Mouse (Mus musculus) common myeloid progenitor, adult 5-6 weeks (primary cell): Measurements from ENCODE around the gene Flnb. TPM values are rescaled to one million over a fixed set of nuclear protein-coding genes. Genes with fewer than 3 reads are reported as not detected.

ENCODE experiments used
- ATAC-seq: replicated peaks from 2 replicates; pipeline ENCODE4 v1.8.0; 2016; ENCODE audit warnings: low read depth, mild to moderate bottlenecking, moderate TSS enrichment, inconsistent platforms; ENCODE audit not compliant: poor library complexity, severe bottlenecking
- total RNA-seq: library from RNA; stranded (forward); fragments of 200-1000, 187-1606 nt; gene quantifications from 2 replicates; pipeline ENCODE4 v1.2.3, GENCODE M21; 2017

Flnb gene
- total RNA-seq, 1 experiment from 2014 or later = 16.9 TPM

- peak; percentile 81 for ATAC-seq
Measured at GRCm38 (mm10) chr14:7888811-7889651, 71.3 kb downstream of the Flnb start.

GRCm38 (mm10) chr14:7889834-7890233, 72.1 kb downstream of the Flnb start:
- peak; percentile 91 for ATAC-seq

GRCm38 (mm10) chr14:7891401-7891800, 73.6 kb downstream of the Flnb start:
- no peak for ATAC-seq

- ATAC-seq = no peak
Measured at GRCm38 (mm10) chr14:7896126-7896525, 78.4 kb downstream of the Flnb start.

- ATAC-seq = no peak
Measured at GRCm38 (mm10) chr14:7896699-7897098, 78.9 kb downstream of the Flnb start.

DNA sequence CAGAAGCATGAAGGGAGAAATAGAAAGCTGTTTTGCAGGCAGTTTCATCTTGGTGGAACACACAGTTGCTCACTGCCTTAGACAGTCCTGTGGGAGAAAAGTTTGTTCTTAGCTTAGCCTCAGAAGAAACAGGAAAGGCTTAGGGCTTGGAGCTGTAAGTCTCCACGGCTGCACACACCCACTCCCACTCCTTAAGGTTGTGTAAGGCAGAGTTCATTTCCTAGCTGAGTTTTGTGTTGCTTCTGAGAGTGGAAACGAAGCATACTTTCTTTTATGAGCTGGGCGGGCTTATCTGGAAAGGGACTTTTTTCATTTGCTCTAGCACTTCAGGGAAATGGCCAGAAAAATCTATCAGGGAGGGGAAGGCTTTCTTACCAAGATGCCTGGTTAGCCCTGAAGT, 82.2 kb downstream of the Flnb start:
- ATAC-seq = no peak

DNA sequence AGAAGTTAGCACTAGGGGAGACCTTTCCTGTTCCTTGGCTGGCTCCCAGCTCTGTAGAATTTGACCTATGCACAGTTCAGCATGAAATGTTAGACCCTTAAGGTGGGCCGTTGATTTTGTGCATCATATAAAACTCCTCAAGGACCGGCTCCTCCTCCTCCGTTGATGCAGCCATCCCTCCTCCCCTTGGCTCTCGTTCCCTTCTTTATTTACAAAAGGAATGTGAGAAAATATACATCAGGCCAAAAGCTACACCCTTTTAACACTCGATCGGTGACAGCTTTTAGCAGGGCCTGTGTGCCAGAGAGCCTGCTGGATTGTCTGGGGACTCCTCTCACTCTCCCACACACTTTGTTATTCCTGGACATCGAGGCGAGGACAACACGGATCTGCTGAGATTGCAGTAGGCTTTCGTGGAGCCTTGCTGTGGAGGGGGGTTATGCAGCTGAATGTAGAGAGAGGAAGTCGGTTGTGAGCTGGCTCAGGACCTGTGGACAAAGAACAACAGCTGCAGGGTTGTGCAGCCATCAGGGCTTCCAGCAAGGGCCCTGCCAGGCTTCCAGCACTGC, 82.8 kb downstream of the Flnb start:
- no peak for ATAC-seq

GRCm38 (mm10) chr14:7901484-7902240, 83.9 kb downstream of the Flnb start:
- ATAC-seq = no peak

GRCm38 (mm10) chr14:7907058-7907457, 89.3 kb downstream of the Flnb start:
- no peak for ATAC-seq

DNA sequence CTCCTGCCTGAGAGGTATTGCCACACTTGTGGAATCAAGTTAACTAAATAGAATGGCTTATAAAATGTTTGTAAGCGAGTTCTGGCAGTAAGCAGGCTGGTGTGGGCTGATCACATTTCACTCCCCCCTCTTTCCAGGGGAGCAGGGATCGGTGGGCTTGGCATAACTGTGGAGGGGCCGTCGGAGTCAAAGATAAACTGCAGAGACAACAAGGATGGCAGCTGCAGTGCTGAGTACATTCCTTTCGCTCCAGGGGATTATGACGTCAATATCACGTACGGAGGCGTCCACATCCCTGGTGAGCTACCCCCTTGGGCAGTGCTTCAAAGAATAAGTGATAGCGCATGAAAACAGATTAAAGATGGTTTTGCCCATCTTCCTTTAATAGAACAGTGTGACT, 91.7 kb downstream of the Flnb start:
- no peak for ATAC-seq

- ATAC-seq = peak; percentile 97
Measured at GRCm38 (mm10) chr14:7913842-7914241, 96.1 kb downstream of the Flnb start.

GRCm38 (mm10) chr14:7914461-7914860, 96.7 kb downstream of the Flnb start:
- no peak for ATAC-seq

DNA sequence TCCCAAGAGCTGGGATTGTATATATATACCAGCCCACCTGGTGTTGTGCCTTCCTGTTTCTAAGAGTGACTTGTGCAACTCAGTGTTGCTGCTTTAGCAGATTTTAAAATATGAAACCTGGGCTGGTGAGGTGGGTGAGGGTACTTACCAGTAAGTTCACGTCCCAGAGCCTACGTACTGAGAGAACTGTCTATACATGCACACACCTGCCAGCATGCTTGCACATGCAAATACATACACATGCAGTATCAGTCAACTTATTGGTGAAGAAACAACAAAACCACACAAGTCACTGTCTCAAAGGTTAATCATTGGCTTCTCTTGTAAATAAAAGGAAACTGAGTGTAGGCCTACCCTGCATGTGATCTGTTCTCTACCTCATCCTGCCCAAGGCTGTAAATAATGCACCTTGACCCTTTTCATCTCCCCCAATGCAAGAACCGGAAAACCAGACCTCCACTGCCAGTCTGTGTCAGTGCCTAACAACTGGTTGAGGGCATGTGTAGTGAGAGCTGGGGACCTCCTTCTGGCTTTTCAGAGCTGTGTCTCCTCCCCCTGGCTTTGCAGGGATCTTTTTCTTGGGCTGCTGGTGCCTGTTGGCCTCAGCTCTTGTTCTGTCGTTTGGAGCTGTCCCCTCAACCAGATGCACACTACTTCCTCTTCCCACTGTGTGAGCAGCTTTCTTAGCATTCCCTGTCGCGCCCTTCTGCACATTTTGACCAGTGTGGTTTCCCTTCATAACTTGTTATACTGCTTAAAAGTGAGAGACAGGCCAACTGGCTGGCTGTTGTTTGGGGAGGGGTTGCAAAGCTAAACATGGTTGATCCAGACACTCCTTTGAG, 100.6 kb downstream of the Flnb start:
- ATAC-seq = peak; percentile 40

DNA sequence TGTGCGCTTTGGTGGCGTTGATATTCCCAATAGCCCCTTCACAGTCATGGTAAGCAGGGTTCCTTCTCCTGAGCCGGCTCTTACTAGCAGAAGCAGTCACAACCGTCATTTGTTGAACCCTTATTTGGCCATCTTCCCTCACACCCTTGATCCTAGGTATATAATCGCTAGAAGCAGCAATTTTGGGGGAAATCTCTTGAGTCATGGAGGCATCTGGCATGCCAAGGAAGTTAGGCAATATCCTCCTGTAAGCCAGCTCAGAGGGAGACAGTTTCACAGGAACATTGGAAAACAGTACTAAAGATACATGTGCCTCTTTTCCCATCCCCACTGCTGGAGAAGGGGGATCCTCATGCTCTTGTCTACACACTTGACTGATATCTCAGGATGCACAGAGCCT, 101.6 kb downstream of the Flnb start:
- ATAC-seq = no peak

DNA sequence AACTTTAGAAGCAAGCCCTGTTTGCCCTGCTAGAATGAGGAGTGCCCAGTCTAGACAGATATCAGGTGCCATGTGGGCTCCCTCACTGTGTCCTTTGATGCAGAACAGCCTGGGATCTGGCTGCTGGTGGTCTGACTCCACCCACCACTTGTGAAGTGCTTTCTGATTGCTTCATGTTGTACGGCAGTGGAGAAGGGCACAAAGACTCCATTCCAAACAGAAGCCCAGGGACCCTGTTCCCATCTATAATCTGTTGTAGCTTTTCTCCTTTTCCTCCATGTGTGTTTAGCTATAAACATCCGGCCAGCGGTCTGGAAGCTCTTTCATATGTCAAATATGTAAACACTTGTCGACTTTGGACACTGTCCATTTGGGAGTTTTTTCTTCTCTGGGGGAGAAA, 102.2 kb downstream of the Flnb start:
- ATAC-seq = no peak

DNA sequence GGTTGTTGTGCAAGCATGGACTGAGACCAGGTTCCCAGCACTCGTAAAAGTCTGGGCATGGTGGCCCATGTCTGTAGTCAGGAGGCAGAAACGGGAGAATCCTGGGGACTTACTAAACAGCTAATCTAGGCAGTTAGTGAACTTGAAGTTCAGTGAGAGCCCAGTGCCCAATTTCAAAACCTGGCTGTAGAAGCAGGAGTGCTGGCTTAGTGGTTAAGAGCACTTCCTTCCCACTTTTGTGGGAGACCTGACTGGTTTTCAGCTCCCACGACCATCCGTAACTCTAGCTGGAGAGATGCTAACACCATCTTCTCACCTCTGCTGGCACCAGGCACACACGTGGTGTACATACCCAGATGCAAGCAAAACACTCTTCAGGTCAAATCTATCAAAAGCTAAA, 103.7 kb downstream of the Flnb start:
- ATAC-seq = peak; percentile 41

DNA sequence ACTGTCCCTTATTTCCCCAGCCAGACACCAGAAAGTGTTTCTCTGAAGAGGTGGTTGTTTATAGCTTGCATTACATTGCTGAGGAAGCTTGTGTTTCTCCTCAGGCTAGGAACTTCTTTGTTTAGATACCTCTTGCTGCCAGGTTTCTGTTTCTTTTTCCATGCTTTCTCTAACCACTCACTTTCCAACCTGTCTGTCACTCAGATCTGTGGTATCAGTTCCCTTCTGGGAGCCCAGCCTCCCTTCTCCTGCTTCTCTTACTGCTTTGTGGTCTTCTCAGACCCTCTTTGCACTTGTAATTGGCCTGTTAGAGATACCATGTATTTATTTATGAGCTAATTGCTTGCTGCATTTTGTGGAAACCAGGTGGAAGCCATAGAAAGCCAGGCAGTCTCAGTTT, 105.9 kb downstream of the Flnb start:
- peak; percentile 72 for ATAC-seq

DNA sequence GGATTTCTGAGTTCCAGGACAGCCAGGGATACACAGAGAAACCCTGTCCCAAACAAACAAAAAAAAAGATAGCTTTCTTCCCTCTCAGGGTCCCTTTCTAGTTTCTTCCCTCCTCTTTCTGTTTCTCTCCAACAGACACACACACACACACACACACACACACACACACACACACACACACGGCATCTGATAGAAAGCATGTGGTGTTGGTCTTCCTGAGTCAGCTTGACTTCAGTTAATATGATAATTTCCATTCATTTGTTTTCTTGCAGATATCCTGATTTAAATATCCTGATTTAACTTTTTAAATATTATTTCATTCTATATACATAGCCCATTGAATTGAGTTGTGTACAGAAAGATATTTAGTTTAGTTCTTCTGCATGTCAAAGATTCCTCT, 110.6 kb downstream of the Flnb start:
- ATAC-seq = no peak

GRCm38 (mm10) chr14:7929029-7929428, 111.3 kb downstream of the Flnb start:
- ATAC-seq = peak; percentile 94

GRCm38 (mm10) chr14:7932151-7932550, 114.4 kb downstream of the Flnb start:
- no peak for ATAC-seq
